Mouse (Mus musculus): ENCODE results near the gene Nfatc2.

- TF ChIP-seq GATA1 (IDR thresholded peaks at IDR 0.05; ENCODE audit: borderline replicate concordance, low read length) = no peak
- TF ChIP-seq FLI1 (IDR thresholded peaks at IDR 0.05; ENCODE audit: low read length) = no peak
Observed at GRCm38 (mm10) chr2:168625091-168625490, 23.6 kb upstream of the Nfatc2 start.

Measured in megakaryocyte, embryonic 14.5 days (primary cell).